Mouse (Mus musculus): ENCODE results near the gene Mut.

Mut gene

DNA sequence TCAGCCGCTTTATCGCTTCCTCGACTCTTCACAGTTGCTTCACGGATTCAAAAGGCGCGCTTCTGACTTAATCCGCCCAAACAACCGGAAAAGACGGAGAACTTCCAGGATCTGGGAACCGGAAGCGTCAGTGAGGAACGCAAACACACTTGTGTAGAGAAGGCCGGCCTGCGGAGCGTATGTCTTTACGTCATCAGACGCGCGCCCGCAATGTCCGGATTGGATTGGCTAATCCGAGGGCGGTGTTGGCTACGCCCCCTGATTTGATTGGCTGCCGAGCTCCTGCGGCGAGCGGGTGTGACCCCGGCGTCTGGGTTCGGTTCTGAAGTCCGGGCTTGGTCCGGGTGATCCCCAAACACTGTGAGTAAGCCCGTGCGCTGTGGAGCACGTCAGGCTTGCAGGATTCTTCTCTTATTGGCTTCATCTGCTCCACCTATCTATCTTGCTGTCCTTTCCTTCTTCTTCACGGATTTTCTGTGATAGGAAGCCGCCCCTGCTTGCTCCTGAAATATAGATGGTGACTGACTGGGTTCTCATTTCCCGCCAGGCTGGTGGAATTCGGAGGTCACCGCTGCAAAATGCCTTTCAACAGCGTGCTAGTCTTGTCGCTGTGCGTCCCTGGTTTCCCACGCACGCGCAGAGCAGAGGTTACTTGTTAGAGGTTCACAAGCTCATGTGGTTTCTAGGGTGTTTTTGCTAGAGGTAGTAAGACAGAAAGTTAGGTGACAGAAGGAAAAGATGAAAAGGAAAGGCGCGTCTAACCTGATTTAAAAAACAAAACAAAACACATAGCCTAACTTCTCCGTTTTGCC lies at the start of gene Mut, which contains the start of gene Cenpq:
Gene Mut (plus strand): TSS at position 266 of the 812 bp plus-strand sequence.
Gene Cenpq (minus strand): TSS at position 628 of the 812 bp plus-strand sequence.
- peak; percentile 99 for DNase-seq (ENCODE audit: low spot score)

DNA sequence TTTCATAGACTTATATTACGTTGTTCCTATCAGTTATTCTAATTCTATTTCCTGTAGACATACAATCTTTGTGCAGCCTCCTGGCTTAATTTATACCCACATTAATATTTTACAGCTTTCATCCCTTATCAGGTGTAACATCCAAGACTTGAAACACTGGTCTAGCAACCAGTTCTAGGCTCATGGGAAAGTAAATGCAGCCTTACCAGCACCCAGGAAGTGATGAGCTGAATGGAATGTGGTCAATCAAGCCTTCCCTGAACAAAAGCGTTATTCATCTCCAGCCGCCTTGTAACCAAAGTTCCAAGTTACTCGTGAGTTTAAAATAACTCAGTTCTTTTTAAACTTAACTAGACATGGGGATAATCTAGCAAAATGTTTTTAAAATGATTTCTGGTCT lies 49.3 kb upstream of the Mut start:
- DNase-seq (ENCODE audit: low spot score): no peak

- no peak for DNase-seq (ENCODE audit: low spot score)
Observed at GRCm38 (mm10) chr17:40887849-40888536, 46.5 kb upstream of the Mut start.

DNA sequence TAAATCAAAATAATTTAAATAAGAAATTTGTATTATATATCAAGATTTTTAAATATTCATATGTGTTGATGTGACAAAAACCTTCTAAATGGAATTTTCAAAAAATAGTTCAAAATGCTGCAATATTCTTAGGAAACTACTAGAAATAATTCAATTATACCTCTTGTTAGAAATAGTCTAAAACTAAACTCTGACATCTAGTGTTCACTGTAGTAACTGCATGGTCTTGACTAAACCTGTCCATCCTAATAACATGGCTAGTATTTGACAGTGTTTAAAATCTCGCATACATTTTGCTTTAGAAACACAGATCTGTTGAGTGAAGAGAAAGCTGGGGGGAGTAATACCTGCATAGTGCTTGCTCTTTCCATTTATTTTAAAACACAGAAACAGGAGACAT lies 37.6 kb upstream of the Mut start:
- peak; percentile 54 for DNase-seq (ENCODE audit: low spot score)

- no peak for DNase-seq (ENCODE audit: low spot score)
Observed at GRCm38 (mm10) chr17:40899783-40900363, 34.6 kb upstream of the Mut start.

DNA sequence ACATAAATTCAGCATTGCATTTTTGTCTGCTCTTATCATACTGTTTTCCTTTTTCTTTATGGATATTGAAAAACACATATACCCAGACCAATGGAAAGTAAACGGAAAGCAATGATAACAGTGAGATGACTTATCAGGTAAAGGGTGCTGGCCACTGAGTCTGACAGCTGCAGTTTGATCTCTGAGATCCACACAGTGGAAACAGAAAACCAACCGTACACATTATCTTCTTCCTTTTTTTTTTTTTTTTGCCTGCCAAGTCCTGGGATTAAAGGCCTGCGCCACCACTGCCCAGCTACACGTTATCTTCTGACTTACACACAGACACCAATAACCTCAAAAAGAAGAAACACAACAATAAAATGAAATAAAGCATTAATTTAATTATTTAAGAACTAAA lies 31.1 kb upstream of the Mut start:
- no peak for DNase-seq (ENCODE audit: low spot score)

DNA sequence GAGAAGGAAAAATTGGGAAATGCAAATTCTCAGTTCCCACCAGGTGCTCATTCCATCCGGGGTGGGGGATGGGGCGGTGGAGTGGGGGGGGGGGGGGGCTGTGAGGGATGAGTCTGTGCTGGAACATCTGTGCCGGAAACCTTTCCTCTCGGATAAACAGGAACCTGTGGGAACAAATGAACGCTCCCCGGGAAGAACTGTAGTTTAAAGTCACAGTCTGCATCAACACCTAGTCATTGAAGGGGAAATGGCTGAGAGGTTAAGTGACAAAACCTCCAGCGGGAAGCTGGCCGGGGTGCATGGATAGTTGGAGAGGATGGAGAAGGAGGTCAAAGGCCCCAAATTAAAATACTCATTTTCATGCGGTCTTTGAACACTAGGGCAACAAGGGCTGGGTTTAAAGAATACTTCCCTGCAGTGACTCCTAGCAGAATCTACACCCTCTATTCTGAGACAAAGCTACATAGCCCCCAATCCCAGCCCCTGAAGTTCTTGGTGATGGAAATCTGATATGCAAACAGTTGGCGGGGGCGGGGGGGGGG lies 30.4 kb upstream of the Mut start:
- DNase-seq (ENCODE audit: low spot score): peak; percentile 10

DNA sequence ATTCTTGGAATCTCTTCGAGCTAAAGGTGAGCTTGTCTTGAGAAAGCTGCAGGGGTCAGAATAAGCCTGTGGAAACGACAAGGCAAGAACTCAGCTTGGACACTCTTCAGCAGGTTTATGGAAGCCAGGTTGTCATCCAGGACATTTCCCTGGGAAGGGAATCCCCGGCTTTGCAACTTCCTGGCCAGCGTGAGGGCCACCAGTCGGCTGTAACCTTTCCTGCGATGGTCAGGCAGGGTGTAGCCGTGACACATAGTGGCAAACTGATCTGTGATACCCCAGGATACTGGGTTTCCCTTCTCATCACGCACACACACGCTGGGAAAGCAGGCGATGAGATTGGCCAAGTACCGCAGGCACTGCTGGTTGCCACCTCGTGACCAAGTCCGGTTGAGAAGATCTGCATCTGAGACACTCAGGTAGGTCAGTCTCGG lies 29.7 kb upstream of the Mut start:
- DNase-seq (ENCODE audit: low spot score): peak; percentile 21

DNA sequence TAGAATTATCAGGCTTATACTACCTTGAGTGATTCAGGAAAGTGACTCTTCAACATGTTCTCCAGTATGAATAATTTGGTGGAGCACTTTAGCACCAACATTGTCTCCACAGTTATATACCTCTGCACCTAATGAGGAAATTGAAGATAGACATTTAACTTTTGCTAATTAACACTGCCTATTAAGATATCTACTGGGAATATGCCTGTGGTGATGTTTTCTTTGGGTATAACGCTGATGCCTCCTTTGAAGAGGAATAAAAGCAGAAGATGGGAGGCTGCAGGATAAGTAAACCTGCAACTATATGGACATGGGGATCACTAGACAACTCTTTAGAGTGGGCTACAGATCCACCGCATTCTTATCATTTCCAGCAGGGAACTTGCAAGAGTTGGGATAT lies 20.2 kb upstream of the Mut start, which contains the start of gene Glyatl3:
Gene Glyatl3 (minus strand): TSS at position 101 of the 400 bp plus-strand sequence.
- DNase-seq (ENCODE audit: low spot score): no peak

GRCm38 (mm10) chr17:40915499-40915898 lies 19.0 kb upstream of the Mut start:
- DNase-seq (ENCODE audit: low spot score): no peak

DNA sequence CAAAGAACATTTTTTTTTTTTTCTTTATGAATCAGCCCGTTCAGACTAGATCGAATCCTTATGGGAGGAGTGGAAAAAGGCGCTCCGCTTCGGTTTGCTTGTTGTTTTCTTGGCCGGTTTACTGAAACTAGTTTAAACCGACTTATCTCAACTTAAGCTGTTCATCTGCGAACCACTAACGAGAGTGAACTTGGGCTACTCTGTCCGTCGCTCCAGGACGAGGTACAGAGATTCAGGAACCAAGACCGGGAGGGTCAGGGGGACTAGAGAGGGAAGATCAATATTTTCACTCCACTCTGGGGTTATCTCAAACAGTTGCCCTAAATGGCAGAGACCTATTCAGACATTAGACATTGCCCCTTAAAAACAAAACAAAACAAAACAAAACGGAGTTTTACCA lies 500 bp upstream of the Mut start:
- no peak for DNase-seq (ENCODE audit: low spot score)

DNA sequence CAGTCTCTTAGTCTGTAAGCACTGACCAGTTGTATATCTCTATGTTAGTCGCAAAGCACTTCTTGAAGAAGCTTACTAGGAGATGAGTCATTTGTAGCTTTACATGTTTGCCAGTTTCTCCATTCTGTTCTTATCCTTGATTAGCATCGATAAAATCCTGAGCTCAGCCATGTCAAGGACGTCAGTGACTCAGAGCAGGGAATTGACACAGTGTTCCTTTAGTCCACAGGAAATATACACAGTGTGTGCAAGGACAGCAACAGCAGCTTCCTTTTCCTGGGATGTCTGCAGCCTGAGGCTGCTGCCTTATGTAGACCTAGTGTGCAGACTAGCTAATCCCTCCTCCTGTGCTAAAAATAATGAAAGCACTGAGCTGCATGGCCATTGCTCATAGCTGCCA lies 14.0 kb downstream of the Mut start:
- DNase-seq (ENCODE audit: low spot score): no peak

- DNase-seq (ENCODE audit: low spot score): no peak
Observed at GRCm38 (mm10) chr17:40977914-40978313, 43.4 kb downstream of the Mut start.

DNA sequence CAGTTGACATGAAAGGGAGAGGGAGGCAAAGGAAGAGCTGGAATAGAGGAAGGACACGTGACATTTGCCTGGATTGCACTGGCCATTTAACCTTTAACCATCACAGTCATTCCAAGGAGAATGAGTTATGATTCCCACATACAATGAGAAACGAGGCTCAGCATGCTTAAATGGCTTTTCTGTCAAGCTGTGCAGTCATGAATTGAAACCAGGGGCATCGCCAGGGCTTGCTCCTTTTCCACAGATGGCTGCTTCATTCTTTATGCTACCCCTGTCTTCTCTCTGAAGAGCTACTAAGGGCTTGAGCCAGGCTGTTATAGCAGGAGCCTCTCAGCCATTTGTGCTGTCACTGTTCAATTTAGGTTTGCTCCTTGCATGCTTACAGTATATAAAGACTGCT lies 57.6 kb downstream of the Mut start:
- DNase-seq (ENCODE audit: low spot score): peak; percentile 18
